Mouse (Mus musculus): ENCODE results near the gene Mafg. TPM values are rescaled to one million over a fixed set of nuclear protein-coding genes. Genes with fewer than 3 reads are reported as not detected.
"Not testable (repeated sequence)": the region's sequence is repeated elsewhere in the genome, so short reads cannot be mapped to it uniquely, and the experiment has no call there.

The Mafg gene
- polyA plus RNA-seq, 1 experiment from 2014 or later: 58.3 TPM

DNA sequence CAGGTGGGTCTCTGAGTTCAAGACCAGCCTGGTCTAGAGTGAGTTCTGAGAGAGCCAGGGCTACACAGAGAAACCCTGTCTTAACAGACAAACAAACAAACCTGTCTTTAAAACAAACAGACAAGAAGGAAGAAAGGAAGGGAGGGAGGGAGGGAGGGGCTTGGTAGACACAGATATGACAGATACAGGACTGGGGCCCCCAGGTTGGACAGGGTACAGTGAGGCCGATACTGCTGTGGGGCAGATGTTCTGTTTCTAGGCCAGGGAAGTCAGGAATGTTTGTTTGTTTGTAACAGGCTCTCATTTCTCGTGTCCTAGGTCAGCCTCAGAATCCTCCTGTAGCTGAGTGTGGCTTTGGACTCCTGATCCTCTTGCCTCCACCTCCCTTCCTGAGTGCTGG lies 29.9 kb downstream of the Mafg start:
- Histone ChIP-seq H3K4me2 (peak overlapping the region; percentile 57), H3K36me3 (peaks cover 72% of the 10 kb centered on the region), H3K9me3 (replicated peaks) (no peaks in the 10 kb centered on the region), H3K9ac (peak overlapping the region; percentile 50), H3K27me3 (replicated peaks) (peaks cover 12% of the 10 kb centered on the region), H3K4me3 (peak overlapping the region; percentile 22; the same call in 1 of the 2 replicates), H3K4me1 (peaks cover 75% of the 10 kb centered on the region), H3K27ac (peak overlapping the region; percentile 78)
- WGBS (ENCODE audit: insufficient replicate concordance): 15% methylated on average over 2 of the region's 2 CpGs
- peak; percentile 81 for ATAC-seq

DNA sequence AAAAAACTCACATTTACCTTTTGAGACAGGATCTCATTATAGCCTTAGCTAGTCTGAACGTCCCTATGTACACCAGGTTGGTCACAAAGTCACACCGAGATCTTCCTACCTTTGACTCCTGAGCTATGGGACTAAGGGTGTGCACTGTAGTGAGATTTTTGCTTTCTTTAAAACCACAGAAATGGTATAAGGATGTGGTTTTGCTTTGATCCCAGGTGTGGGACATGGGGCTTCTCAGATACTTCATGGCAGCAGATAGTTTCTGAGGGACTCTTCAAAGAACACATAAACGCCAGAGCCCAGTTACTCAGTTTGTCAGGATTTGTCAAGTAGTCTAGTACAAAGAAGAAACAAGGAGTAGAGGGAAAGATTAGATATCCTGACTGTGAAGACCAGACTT lies 32.7 kb downstream of the Mafg start:
- no peaks in the 10 kb centered on the region for H3K27me3 ChIP-seq (replicated peaks)
- WGBS (ENCODE audit: insufficient replicate concordance): 76% methylated on average over 3 of the region's 3 CpGs
- H3K4me2 ChIP-seq: no peak overlapping the region
- H3K4me3 ChIP-seq: no peak overlapping the region
- H3K9me3 ChIP-seq (replicated peaks): no peaks in the 10 kb centered on the region
- H3K36me3 ChIP-seq: peaks cover 74% of the 10 kb centered on the region
- no peak for ATAC-seq
- H3K4me1 ChIP-seq: peaks cover 74% of the 10 kb centered on the region
- no peak overlapping the region for H3K9ac ChIP-seq
- H3K27ac ChIP-seq: 0 out of 2 replicates have a peak overlapping the region, but pooled peaks have one; percentile 22

DNA sequence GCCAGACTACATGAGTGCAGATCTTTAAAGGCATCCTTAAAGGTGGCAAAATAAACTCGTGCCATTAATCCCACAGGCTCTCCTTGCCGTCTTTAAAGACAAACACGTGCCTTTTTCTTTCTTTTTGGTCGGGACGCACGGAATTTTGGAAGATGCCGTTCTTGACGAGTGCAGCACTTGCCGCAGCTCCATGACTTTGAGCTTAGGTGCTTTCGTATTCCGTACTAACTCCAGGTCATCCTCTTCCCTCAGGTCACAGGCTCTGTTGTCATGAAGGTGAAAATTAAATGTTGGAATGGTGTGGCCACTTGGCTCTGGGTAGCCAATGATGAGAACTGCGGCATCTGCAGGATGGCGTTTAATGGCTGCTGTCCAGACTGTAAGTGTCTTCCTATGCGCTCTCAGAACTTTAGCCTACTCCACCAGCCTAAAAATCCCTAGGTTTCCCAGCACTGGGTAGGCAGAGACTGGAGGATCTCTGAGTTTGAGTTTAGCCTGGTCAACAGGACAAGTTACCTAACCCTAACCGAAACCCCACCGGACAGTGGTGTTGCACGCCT lies 34.3 kb downstream of the Mafg start:
- peak overlapping the region; percentile 80 for H3K9ac ChIP-seq
- H3K4me3 ChIP-seq: peak overlapping the region; percentile 95
- peaks cover 73% of the 10 kb centered on the region for H3K36me3 ChIP-seq
- no peaks in the 10 kb centered on the region for H3K27me3 ChIP-seq (replicated peaks)
- no peak for ATAC-seq
- peak overlapping the region; percentile 93 for H3K4me2 ChIP-seq
- peak overlapping the region; percentile 96 for H3K27ac ChIP-seq
- H3K4me1 ChIP-seq: peaks cover 78% of the 10 kb centered on the region
- 42% methylated on average over 17 of the region's 17 CpGs for WGBS (ENCODE audit: insufficient replicate concordance)
- H3K9me3 ChIP-seq (replicated peaks): no peaks in the 10 kb centered on the region

DNA sequence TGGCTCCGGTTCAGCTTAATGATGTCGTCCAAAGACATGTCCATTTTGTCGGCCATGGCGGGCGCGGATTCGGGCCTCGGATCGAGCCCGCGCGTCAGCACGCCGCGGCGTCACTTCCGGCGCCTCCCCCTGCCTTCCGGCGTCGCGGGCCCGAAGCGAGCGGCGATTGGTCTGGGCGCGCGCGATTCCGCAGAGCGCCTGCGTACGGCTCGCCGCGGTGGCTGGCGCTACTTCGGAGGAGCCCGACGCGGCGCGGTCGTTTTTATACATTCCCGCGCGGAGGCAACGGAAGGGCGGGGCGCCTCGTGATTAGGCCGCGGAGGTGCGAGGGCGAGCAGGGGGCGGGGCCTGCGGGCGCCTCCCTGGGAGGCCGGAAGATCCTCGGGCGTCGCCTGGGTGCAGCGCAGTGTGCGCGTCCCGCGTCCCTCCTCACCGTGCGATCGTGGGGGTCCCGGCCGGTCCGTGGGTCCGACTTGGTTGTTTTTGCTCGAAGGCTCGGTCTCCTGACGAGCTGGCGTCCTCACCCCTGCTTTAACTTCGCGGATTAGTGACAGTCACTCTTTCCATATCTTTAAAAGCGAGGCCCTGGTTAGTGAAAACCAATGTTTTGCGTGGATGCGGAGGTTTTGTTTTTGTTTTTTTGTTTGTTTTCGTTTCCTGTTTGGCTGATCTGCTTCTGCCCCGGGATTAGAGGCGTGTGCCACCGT lies 35.0 kb downstream of the Mafg start, which contains the start of the genes Alyref and Anapc11:
Alyref (minus strand) TSS at position 83 of the 707 bp plus-strand sequence.
Anapc11 (plus strand) TSS at position 139 of the 707 bp plus-strand sequence.
- no peaks in the 10 kb centered on the region for H3K27me3 ChIP-seq (replicated peaks)
- H3K4me3 ChIP-seq: peak within 1 kb of the TSS; percentile 95
- H3K4me2 ChIP-seq: peak within 1 kb of the TSS; percentile 93
- 1% methylated on average over 88 of the region's 88 CpGs for WGBS (ENCODE audit: insufficient replicate concordance)
- peaks cover 78% of the 10 kb centered on the region for H3K4me1 ChIP-seq
- peak within 1 kb of the TSS; percentile 100 for H3K9ac ChIP-seq
- peak within 1 kb of the TSS; percentile 96 for H3K27ac ChIP-seq
- ATAC-seq: peak; percentile 97
- H3K36me3 ChIP-seq: peaks cover 73% of the 10 kb centered on the region
- no peaks in the 10 kb centered on the region for H3K9me3 ChIP-seq (replicated peaks)

DNA sequence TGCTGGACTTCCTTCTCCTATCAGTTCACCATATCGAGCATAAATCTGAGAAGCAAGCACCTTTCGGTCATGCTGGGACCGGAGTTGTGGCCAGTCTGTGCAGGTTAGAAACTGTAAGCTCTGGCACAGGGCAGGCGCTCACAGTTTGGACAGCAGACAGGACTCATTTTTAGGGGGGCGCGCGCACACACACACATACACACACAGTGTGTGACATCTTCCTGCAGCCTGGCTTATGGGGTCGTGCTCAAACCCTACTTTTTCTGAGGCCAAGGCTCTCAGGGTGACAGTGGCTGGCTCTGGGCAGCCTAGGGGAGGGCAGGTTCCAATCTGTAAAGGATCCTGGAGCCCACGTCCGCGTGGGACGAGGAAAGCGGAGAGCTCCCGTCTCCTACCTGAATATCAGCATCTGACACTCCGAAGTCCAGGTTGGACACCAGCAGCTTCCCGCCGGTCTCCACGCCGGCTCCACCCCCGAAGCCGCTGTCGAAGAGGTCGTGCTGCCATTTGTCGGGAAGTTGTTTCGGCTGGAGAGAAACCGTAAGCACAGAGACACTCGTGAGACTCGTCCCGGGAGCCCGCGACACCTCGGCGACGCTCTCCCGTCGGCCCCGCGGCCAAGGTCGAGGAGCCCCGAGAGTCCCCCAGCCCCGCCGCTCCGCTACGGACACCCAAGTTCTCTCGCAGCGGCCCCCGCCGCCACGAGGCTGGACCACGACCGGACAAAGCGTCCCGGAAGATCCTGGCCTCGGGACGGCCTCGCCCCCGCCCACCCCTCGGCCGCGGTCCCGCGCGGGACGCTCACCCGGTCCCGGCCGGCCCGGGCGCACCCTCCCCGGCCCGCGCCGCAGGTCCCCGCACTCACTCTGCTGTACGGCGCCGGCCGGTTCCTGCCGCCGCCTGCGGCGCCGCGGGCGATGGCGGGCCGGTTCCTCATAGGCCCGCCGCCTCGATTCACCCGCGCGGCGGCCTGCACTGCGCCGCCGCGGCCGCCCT lies 35.9 kb downstream of the Mafg start:
- Histone ChIP-seq H3K27me3 (replicated peaks) (no peaks in the 10 kb centered on the region), H3K36me3 (peaks cover 73% of the 10 kb centered on the region), H3K4me1 (peaks cover 74% of the 10 kb centered on the region), H3K4me3 (peak overlapping the region; percentile 95), H3K27ac (peak overlapping the region; percentile 96), H3K9ac (peak overlapping the region; percentile 100), H3K4me2 (peak overlapping the region; percentile 93), H3K9me3 (replicated peaks) (no peaks in the 10 kb centered on the region)
- peak; percentile 30 for ATAC-seq
- 3% methylated on average over 92 of the region's 99 CpGs for WGBS (ENCODE audit: insufficient replicate concordance)

DNA sequence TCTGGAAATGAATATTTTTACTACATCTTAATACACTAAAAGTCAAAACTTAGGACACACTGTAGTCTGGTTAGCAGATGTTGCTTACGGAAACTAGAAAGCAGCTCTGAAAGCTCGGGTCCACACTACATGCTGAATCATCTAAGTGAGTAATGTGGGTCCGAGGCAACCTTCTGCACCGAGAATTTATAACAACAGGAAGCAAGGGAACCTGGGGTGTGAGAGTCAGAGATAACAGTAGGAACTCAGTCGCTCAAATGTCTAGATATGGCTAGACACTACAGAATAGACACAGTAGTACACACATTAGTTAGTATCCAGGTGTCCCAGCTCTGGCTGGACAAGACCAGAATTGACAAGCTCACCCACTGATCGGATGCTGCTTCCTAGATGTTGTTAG lies 44.9 kb downstream of the Mafg start:
- H3K27ac ChIP-seq: peak overlapping the region; percentile 33; the same call in 1 of the 2 replicates
- 27% methylated on average over 6 of the region's 6 CpGs for WGBS (ENCODE audit: insufficient replicate concordance)

DNA sequence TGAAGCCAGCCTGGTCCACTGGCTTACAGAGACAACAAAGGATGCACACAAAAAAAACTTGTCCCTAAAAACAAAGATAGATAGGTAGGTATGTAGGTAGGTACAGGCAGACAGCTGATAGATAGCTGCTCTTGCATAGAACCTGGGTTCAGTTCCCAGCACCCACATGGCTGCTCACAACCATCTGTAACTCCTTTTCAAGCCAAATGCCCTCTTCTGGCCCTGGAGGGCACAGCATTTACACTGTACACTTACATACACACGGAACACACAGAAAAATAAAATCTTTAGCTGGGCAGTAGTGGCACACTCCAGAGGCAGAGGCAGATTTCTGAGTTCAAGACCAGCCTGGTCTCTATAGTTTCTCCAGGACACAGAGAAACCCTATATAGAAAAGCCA lies 49.5 kb downstream of the Mafg start:
- no peaks in the 10 kb centered on the region for H3K27me3 ChIP-seq (replicated peaks)
- no peak overlapping the region for H3K4me3 ChIP-seq
- H3K4me1 ChIP-seq: peaks cover 39% of the 10 kb centered on the region
- H3K27ac ChIP-seq: no peak overlapping the region
- H3K9me3 ChIP-seq (replicated peaks): no peaks in the 10 kb centered on the region
- peaks cover 76% of the 10 kb centered on the region for H3K36me3 ChIP-seq
- no peak overlapping the region for H3K4me2 ChIP-seq
- no peak overlapping the region for H3K9ac ChIP-seq
- no peak for ATAC-seq
- WGBS (ENCODE audit: insufficient replicate concordance): 81% methylated on average over 1 of the region's 1 CpGs

More for the DNA sequence above, 44.9 kb downstream of the Mafg start:
- Histone ChIP-seq H3K4me1 (peaks cover 28% of the 10 kb centered on the region), H3K9me3 (replicated peaks) (no peaks in the 10 kb centered on the region), H3K9ac (no peak overlapping the region), H3K27me3 (replicated peaks) (no peaks in the 10 kb centered on the region), H3K36me3 (peaks cover 100% of the 10 kb centered on the region), H3K4me2 (no peak overlapping the region), H3K4me3 (no peak overlapping the region)
- ATAC-seq: peak; percentile 72

DNA sequence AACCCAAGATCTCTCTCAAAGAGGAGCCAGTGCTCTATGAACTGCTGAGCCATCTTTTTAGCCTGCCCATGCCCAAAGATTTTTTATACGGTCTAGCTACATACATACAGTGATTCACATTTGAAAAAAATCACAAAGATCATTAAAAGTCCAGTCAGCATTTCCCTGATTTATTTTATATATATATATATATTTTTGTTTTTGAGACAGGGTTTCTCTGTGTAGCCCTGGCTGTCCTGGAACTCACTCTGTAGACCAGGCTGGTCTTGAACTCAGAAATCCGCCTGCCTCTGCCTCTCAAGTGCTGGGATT lies 50.5 kb downstream of the Mafg start:
- Histone ChIP-seq H3K4me1 (peaks cover 39% of the 10 kb centered on the region), H3K36me3 (peaks cover 76% of the 10 kb centered on the region)
- H3K4me2 ChIP-seq; H3K9ac ChIP-seq; H3K27me3 ChIP-seq (replicated peaks); ATAC-seq; H3K27ac ChIP-seq; H3K9me3 ChIP-seq (replicated peaks); H3K4me3 ChIP-seq: not testable (repeated sequence)
- WGBS (ENCODE audit: insufficient replicate concordance): 75% methylated on average over 2 of the region's 2 CpGs

DNA sequence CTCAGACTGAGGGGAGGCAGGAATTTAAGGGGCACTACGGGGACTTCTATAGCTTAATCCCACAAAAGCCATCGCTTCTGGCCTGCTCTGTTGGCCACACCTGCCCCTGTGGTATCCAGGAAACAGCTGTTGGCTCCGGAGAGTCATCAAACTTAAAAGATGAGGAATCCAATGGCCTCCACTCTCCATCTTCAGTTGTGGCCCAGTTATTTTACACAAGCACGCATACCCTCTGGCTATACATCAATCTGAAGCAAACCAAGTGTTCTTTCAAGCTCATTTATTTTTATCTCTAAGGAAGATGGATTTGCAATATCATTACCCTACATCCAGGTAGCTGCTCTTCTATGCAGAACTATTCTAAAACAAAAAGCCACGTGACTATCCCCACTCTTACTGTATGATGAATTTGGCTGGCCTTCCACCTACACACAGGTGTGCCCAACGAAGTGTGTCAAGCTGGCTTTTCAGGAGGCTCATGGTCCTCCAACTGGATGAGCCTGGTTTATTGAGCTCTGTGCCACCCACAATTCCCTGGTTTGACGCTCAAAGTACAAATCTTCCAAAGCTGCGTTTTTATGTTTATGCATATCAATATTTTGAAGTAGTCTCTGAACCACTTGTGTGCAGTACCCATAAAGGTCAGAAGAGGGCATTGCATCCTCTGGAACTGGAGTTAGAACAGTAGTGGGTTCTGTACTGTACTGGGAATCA lies 51.0 kb downstream of the Mafg start:
- peak overlapping the region; percentile 87 for H3K4me3 ChIP-seq
- peak overlapping the region; percentile 89 for H3K9ac ChIP-seq
- H3K4me2 ChIP-seq: peak overlapping the region; percentile 98
- no peaks in the 10 kb centered on the region for H3K9me3 ChIP-seq (replicated peaks)
- H3K4me1 ChIP-seq: peaks cover 39% of the 10 kb centered on the region
- no peaks in the 10 kb centered on the region for H3K27me3 ChIP-seq (replicated peaks)
- ATAC-seq: no peak
- WGBS (ENCODE audit: insufficient replicate concordance): 60% methylated on average over 8 of the region's 8 CpGs
- peaks cover 76% of the 10 kb centered on the region for H3K36me3 ChIP-seq
- H3K27ac ChIP-seq: peak overlapping the region; percentile 93

DNA sequence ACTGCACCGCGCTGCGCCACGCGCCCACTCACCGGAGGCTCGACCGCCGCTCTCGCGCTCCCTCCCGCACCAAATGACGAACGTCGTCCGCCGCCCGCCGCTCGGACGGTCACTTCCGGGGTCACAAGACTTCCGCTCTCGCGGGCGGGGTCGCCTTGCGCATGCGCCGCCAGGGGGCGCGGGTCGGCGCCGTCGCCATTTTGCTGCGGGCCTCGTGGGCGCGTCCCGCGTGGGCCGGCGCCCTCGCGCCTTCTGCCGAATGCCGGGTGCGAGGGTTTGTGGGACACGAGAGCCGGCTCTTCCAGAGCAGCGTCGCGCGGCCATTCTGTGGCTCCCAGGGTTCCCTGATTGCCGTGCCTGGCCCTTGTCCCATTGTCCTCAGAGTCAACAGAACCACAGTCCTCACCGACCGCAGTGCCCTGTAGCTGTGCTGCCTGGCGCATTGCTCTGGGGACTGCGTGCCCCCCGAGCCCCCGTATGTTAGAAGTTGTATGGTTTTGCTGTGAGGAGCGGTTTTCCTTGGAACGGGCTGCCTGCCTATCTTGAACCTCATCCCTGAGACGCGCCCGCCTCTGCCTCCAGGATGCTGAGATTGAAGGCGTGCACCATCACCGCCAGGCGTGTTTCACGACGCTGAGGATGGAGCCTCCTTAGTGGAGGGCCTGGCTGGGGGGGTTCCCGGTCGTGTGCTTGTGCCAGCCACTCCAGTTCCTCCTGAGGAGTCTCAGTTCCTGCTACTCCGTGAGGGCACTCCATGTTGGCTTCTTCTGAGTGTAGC lies 51.7 kb downstream of the Mafg start, which contains the start of gene Arhgdia:
Arhgdia (minus strand) TSS at position 135 of the 778 bp plus-strand sequence.
- Histone ChIP-seq H3K27me3 (replicated peaks) (no peaks in the 10 kb centered on the region), H3K4me1 (peaks cover 46% of the 10 kb centered on the region), H3K9ac (peak within 1 kb of the TSS; percentile 89), H3K9me3 (replicated peaks) (no peaks in the 10 kb centered on the region), H3K27ac (peak within 1 kb of the TSS; percentile 93), H3K4me3 (peak within 1 kb of the TSS; percentile 87), H3K4me2 (peak within 1 kb of the TSS; percentile 98), H3K36me3 (peaks cover 76% of the 10 kb centered on the region)
- 3% methylated on average over 73 of the region's 75 CpGs for WGBS (ENCODE audit: insufficient replicate concordance)
- peak; percentile 60 for ATAC-seq

Measured in liver, embryonic 12.5 days (tissue).